Mouse (Mus musculus): ENCODE results near the gene Tgfb3.

GRCm38 (mm10) chr12:86007377-86007776 lies 71.5 kb downstream of the Tgfb3 start:
- no peak for TF ChIP-seq CTCF (IDR thresholded peaks at IDR 0.05; ENCODE audit: borderline replicate concordance, insufficient read depth, low read length)
- no peak for TF ChIP-seq POLR2A (IDR thresholded peaks at IDR 0.05; ENCODE audit: low read depth, low read length)
